Mouse (Mus musculus): ENCODE measurements around the gene Col4a5. TPM values are rescaled to one million over a fixed set of nuclear protein-coding genes. Genes with fewer than 3 reads are reported as not detected.

Gene Col4a5
- polyA plus RNA-seq, 1 experiment: 2.8 TPM

- no peak overlapping the region for H3K27ac ChIP-seq (ENCODE audit: control insufficient read depth, insufficient read depth, low read depth, low read length)
- TF ChIP-seq POLR2A (IDR thresholded peaks at IDR 0.05; ENCODE audit: control insufficient read depth, low read depth, low read length): no peak
- no peak for TF ChIP-seq CTCF (IDR thresholded peaks at IDR 0.05; ENCODE audit: control insufficient read depth, insufficient read depth, insufficient replicate concordance, low read depth, low read length)
- H3K4me1 ChIP-seq (ENCODE audit: control insufficient read depth, insufficient read depth, low read length): no peaks in the 10 kb centered on the region
- H3K27me3 ChIP-seq (ENCODE audit: control insufficient read depth, insufficient read depth, low read length): no peaks in the 10 kb centered on the region
- H3K4me3 ChIP-seq (ENCODE audit: control insufficient read depth, low read depth, low read length): no peak overlapping the region
- H3K36me3 ChIP-seq (ENCODE audit: control insufficient read depth, insufficient read depth, low read length): no peaks in the 10 kb centered on the region
Observed at GRCm38 (mm10) chrX:141503125-141503524, 27.9 kb downstream of the Col4a5 start.

- Histone ChIP-seq H3K4me3 (ENCODE audit: control insufficient read depth, low read depth, low read length) (no peak overlapping the region), H3K4me1 (ENCODE audit: control insufficient read depth, insufficient read depth, low read length) (no peaks in the 10 kb centered on the region), H3K36me3 (ENCODE audit: control insufficient read depth, insufficient read depth, low read length) (no peaks in the 10 kb centered on the region), H3K27ac (ENCODE audit: control insufficient read depth, insufficient read depth, low read depth, low read length) (no peak overlapping the region), H3K27me3 (ENCODE audit: control insufficient read depth, insufficient read depth, low read length) (no peaks in the 10 kb centered on the region)
- TF ChIP-seq CTCF (IDR thresholded peaks at IDR 0.05; ENCODE audit: control insufficient read depth, insufficient read depth, insufficient replicate concordance, low read depth, low read length) (no peak), POLR2A (IDR thresholded peaks at IDR 0.05; ENCODE audit: control insufficient read depth, low read depth, low read length) (no peak)
Observed at GRCm38 (mm10) chrX:141533447-141533846, 58.3 kb downstream of the Col4a5 start.

- no peaks in the 10 kb centered on the region for H3K4me1 ChIP-seq (ENCODE audit: control insufficient read depth, insufficient read depth, low read length)
- no peak overlapping the region for H3K27ac ChIP-seq (ENCODE audit: control insufficient read depth, insufficient read depth, low read depth, low read length)
- no peak overlapping the region for H3K4me3 ChIP-seq (ENCODE audit: control insufficient read depth, low read depth, low read length)
- no peaks in the 10 kb centered on the region for H3K36me3 ChIP-seq (ENCODE audit: control insufficient read depth, insufficient read depth, low read length)
- no peaks in the 10 kb centered on the region for H3K27me3 ChIP-seq (ENCODE audit: control insufficient read depth, insufficient read depth, low read length)
- TF ChIP-seq POLR2A (IDR thresholded peaks at IDR 0.05; ENCODE audit: control insufficient read depth, low read depth, low read length) (no peak), CTCF (IDR thresholded peaks at IDR 0.05; ENCODE audit: control insufficient read depth, insufficient read depth, insufficient replicate concordance, low read depth, low read length) (no peak)
Observed at GRCm38 (mm10) chrX:141547471-141547870, 72.3 kb downstream of the Col4a5 start.

GRCm38 (mm10) chrX:141590242-141590641 is 115.1 kb downstream of the Col4a5 start:
- H3K27ac ChIP-seq (ENCODE audit: control insufficient read depth, insufficient read depth, low read depth, low read length): no peak overlapping the region
- TF ChIP-seq CTCF (IDR thresholded peaks at IDR 0.05; ENCODE audit: control insufficient read depth, insufficient read depth, insufficient replicate concordance, low read depth, low read length) (no peak), POLR2A (IDR thresholded peaks at IDR 0.05; ENCODE audit: control insufficient read depth, low read depth, low read length) (no peak)
- no peaks in the 10 kb centered on the region for H3K27me3 ChIP-seq (ENCODE audit: control insufficient read depth, insufficient read depth, low read length)
- no peaks in the 10 kb centered on the region for H3K36me3 ChIP-seq (ENCODE audit: control insufficient read depth, insufficient read depth, low read length)
- H3K4me3 ChIP-seq (ENCODE audit: control insufficient read depth, low read depth, low read length): no peak overlapping the region
- no peaks in the 10 kb centered on the region for H3K4me1 ChIP-seq (ENCODE audit: control insufficient read depth, insufficient read depth, low read length)

DNA sequence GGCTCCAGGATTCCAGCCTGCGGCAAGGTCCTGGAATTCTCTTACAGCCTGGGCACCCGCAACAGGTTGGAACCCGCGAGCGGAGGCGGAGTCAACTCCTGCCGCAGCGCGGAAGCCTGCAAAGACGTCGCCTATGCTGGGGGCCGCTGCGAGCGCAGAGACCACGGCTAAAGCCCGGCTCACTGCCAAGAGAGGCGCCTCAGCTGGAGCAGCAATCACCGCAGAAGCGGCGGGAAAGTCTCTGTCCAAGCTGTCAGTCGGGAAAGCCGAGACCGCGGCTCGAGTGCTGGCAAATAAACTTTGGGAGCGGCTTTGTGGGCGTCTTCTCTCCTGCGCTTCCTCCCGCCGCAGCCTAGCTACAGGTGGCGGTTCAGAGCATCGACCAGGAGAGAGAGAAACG is 246.5 kb downstream of the Col4a5 start:
- peaks cover 3% of the 10 kb centered on the region; the same call in 1 of the 2 replicates for H3K4me1 ChIP-seq (ENCODE audit: control insufficient read depth, insufficient read depth, low read length)
- no peaks in the 10 kb centered on the region for H3K36me3 ChIP-seq (ENCODE audit: control insufficient read depth, insufficient read depth, low read length)
- no peaks in the 10 kb centered on the region for H3K27me3 ChIP-seq (ENCODE audit: control insufficient read depth, insufficient read depth, low read length)
- no peak for TF ChIP-seq POLR2A (IDR thresholded peaks at IDR 0.05; ENCODE audit: control insufficient read depth, low read depth, low read length)
- TF ChIP-seq CTCF (IDR thresholded peaks at IDR 0.05; ENCODE audit: control insufficient read depth, insufficient read depth, insufficient replicate concordance, low read depth, low read length): no peak
- peak overlapping the region; percentile 83 for H3K4me3 ChIP-seq (ENCODE audit: control insufficient read depth, low read depth, low read length)
- H3K27ac ChIP-seq (ENCODE audit: control insufficient read depth, insufficient read depth, low read depth, low read length): no peak overlapping the region; the same call in 1 of the 2 replicates

- H3K4me3 ChIP-seq (ENCODE audit: control insufficient read depth, low read depth, low read length): peak overlapping the region; percentile 77
- no peaks in the 10 kb centered on the region for H3K36me3 ChIP-seq (ENCODE audit: control insufficient read depth, insufficient read depth, low read length)
- H3K27ac ChIP-seq (ENCODE audit: control insufficient read depth, insufficient read depth, low read depth, low read length): no peak overlapping the region
- TF ChIP-seq CTCF (IDR thresholded peaks at IDR 0.05; ENCODE audit: control insufficient read depth, insufficient read depth, insufficient replicate concordance, low read depth, low read length) (no peak), POLR2A (IDR thresholded peaks at IDR 0.05; ENCODE audit: control insufficient read depth, low read depth, low read length) (no peak)
- peaks cover 3% of the 10 kb centered on the region; the same call in 1 of the 2 replicates for H3K4me1 ChIP-seq (ENCODE audit: control insufficient read depth, insufficient read depth, low read length)
- no peaks in the 10 kb centered on the region for H3K27me3 ChIP-seq (ENCODE audit: control insufficient read depth, insufficient read depth, low read length)
Observed at GRCm38 (mm10) chrX:141723936-141724335, 248.8 kb downstream of the Col4a5 start.

DNA sequence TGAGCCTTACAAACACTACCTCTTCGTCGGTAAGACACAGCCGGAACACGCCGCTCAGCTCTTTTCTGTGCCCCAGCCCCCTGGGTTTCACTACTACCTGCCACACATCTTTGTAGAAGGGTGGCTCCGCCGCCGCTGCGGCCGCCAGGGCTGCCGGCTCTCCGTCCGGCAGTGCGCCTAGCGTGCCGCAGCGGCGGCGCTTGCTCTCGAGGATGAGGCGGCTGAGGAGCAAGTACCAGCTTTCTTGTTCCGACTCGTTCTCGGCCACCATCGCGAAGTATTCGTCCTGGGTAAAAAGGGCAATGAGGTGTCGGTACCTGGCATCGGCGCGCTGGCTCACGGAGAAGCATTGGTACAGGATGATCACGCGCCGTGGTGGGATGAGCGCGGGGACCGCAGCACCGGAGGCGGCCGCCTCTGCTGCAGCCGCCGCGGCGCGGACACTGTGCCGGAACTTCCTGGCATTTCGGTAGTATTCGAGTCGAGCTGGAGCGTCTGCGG is 249.3 kb downstream of the Col4a5 start:
- peaks cover 3% of the 10 kb centered on the region; the same call in 1 of the 2 replicates for H3K4me1 ChIP-seq (ENCODE audit: control insufficient read depth, insufficient read depth, low read length)
- H3K27me3 ChIP-seq (ENCODE audit: control insufficient read depth, insufficient read depth, low read length): no peaks in the 10 kb centered on the region
- peak overlapping the region; percentile 77 for H3K4me3 ChIP-seq (ENCODE audit: control insufficient read depth, low read depth, low read length)
- H3K27ac ChIP-seq (ENCODE audit: control insufficient read depth, insufficient read depth, low read depth, low read length): no peak overlapping the region
- no peaks in the 10 kb centered on the region for H3K36me3 ChIP-seq (ENCODE audit: control insufficient read depth, insufficient read depth, low read length)
- TF ChIP-seq POLR2A (IDR thresholded peaks at IDR 0.05; ENCODE audit: control insufficient read depth, low read depth, low read length) (no peak), CTCF (IDR thresholded peaks at IDR 0.05; ENCODE audit: control insufficient read depth, insufficient read depth, insufficient replicate concordance, low read depth, low read length) (no peak)
